Mouse (Mus musculus) MN1 (cell line): ENCODE data around the gene Zfp422.
"Not testable (repeated sequence)": the region's sequence is repeated elsewhere in the genome, so short reads cannot be mapped to it uniquely, and the experiment has no call there.

Experiments
- DNase-seq: peaks from one replicate; pipeline ENCODE4 v3.0.0-alpha.2; 2016; ENCODE audit warnings: low spot score

Gene Zfp422

DNA sequence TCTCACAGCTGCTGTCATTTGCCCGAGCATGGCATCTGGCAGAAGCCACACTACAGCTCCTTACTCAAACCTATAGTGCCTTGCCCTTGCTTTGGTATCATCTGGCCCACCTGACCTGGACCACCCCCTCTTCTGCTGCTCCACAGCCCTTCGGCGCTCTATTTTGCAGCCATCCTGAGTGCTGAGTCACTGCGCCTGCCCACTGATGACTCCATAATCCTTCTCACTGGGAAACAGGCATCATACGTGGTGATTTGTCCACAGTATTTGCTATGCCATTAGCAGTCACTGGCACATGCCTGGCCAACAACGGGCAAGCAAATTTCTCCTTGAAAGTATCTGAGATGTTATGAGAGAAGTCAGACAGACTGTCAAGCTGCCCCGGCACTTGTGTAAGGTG, 21.0 kb upstream of the Zfp422 start:
- DNase-seq = no peak

DNA sequence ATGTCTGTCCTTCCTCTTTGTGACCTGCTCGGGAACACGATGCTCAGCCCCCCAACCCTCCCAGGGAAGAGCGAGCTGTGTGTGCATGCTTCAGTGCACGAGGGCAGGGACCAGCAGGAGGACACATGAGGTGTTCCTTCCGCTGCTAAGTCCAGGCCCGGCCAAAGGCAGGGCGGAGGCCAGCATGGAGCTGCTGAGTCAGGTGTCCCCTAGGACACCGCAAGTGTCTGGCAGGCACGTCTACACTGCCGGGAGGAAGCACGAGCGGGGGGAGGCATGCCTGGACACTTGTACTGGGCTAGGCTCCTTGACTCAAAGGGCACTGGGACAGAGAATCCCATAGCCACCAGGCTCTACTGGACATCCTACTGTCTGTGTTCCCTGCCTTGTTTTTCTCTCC, 19.0 kb upstream of the Zfp422 start:
- DNase-seq = no peak

DNA sequence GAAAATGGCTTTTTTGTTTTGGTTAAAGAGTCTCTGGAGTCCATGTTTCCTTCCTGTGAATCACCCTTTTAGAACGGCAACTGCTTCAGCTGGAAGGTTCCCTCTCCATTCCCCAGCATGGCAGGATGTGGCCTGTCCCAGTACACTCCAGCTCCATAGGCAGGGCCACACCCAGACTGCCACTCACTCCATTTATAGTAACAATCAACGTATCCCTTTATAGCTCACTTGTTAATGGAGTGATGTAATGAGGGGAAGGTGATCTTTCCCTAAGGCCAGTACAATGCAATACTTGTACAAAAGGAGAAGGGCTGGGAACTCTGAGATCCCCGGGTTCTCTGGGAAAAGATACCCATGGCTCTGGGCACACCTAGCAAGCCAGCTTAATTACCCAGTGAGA, 15.5 kb upstream of the Zfp422 start:
- DNase-seq = no peak

DNA sequence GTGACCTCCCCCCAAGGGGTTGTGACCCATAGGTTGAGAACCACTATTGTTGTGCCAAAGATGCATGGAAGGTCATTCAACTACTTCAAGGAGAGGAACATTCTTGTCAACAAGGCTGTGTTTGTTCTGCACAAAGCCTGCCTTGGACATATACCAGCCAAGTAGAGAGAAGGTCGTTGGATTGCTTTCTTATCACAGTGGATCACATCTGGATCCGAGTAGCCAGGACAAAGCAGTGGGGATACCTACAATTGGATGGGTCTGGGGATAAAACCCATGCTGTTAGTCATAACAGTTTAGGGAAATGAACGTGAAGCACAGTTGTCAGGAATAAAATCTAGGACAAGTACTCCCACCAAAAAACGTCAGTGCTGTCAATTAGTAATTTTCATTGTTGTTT, 15.1 kb upstream of the Zfp422 start:
- DNase-seq = no peak

DNA sequence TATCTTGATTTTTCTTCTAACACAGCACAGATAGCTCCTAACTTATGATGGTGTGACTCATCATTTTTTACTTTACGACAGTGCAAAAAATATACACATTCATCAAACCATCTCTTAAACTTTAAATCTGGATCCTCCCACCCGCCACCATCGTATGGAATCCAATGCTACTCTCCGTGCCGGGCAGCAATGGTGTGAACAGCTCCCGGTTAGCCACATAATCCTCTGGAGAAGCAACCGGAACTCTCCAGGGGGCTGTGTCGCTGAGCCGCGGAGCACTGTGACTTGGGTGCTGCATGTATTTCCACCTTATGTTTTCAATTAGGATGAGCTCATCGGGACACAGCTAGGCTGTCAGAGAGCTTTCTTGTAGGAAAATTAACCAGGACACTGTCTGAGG, 14.1 kb upstream of the Zfp422 start:
- no peak for DNase-seq

DNA sequence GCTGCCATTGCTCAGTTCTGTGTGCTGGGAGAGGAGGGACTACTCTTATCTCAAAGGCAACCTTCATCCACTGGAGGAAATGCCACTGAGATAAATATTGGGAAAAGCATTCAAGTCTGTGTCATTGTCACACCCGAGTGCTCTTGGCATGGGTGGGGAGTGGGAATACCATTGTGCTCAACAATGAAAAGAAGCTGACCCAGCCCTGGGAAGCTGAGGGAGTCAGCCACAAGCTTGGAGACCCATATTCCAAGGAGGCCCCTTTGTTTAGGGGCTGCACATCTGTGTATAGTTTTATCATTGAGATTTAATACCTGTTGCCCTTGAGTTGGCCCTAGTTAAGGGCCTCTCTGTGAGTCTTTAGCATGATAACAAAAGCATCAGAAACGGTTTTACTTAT, 10.9 kb upstream of the Zfp422 start:
- no peak for DNase-seq

DNA sequence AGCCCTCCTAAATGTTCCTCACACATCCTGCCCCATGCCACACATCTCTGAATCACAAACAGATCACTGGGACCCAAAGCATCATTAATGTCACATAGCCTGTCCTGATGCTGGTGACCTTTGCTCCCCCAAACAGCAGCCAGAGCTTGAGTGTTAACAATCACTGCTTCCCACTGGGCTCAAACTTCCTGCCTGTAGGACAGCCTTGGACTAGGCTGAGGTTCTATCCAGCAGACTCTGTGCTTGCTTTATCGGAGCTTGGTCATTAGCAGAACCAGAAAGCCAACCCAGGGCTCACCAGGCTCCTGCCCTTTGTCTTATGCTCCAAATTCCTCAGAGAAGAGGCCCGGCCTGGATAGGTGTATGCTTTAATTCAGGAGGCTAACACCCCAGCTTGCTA, 10.1 kb upstream of the Zfp422 start:
- DNase-seq = no peak

DNA sequence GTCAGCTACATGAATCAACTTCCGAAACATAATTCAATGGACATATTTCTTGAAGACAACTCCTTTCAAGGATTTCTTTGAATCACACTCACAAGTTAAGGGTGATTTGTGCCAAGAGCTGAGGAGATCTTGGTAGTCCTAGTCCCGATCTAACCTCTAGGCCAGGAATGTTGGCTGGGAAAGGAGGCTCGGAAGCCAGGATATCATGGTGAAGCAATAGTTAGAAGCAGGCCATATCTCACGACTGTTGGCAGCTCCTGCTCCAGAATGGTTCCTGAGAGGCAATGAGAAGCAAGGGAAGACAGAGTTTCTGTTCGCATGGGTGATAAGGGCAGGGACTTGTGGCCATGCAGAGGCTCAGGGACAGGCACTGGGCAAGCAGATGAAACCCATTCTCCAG, 8.7 kb upstream of the Zfp422 start:
- DNase-seq = no peak

DNA sequence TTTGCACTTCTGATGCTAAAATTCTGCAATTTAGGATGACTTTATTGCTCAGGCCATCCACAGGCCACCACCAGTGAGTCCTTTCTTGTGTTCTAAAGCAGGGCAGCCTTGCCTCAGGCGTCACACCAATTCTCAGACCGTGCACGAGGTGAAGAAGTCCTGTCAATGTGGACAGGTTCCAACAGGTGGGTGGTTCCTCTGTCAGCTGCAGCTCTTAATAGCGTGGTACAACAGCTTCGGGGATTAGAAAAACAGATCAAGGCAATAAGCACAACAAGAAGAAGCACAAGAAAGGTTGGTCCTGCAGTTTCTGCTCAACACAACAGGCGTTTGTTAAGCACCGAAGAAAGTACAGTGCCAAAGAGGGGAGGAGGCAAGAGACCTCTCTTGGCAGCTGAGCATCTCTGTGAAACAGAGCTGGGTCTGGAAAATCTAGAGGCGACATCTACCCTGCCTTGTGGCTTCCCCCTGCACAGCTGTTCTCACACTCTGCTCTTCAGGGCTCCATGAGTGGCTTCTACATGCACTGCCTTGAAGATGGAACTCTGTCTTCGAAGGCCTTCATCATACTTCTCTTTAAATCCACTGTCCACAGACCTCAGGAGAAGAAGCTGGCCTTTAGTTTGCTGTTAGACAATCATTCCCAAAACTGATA, 7.9 kb upstream of the Zfp422 start:
- DNase-seq = no peak

DNA sequence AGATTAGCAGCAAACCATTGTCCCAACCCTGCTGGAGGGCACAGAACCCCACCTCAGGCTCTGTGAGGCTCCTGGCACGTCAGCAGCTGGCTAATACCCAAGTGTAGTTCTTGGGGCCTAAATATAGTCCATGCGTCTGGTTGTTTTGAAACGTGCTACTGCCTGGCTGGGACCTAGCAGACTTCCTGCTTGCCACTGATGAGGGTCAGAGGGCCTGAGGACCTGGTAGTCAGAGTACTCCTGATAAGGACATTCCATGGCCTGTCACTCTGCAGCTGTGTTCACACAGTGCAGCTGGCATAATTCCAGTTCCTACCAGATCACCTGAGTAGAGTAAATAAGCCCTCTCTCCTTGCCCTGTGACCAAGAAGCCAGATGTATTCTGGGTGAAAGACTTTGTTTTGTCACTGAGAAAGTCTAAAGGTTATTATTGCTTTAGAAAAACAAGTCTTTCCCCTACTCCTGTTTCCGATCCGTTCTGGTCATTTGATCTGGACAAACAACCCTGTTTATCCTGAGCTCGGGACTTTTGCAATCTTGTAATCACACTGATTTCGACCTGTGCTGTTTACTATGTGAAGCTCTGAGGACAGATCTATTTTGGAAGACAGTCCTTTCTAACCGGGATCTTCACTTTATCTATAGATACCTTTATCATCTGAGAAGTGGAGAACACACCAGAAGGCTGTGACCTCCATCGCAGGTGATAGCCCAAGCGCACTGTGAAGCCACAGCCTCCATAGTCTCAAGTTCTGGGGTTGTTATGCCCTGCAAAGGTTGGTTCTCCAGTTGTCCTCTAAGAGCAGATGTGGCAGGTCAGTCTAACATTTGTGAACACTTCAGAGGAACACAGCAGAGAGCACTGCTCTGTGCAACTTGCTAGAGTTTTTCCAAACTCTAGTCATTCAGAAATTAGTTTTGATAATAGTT, 6.7 kb upstream of the Zfp422 start:
- no peak for DNase-seq

DNA sequence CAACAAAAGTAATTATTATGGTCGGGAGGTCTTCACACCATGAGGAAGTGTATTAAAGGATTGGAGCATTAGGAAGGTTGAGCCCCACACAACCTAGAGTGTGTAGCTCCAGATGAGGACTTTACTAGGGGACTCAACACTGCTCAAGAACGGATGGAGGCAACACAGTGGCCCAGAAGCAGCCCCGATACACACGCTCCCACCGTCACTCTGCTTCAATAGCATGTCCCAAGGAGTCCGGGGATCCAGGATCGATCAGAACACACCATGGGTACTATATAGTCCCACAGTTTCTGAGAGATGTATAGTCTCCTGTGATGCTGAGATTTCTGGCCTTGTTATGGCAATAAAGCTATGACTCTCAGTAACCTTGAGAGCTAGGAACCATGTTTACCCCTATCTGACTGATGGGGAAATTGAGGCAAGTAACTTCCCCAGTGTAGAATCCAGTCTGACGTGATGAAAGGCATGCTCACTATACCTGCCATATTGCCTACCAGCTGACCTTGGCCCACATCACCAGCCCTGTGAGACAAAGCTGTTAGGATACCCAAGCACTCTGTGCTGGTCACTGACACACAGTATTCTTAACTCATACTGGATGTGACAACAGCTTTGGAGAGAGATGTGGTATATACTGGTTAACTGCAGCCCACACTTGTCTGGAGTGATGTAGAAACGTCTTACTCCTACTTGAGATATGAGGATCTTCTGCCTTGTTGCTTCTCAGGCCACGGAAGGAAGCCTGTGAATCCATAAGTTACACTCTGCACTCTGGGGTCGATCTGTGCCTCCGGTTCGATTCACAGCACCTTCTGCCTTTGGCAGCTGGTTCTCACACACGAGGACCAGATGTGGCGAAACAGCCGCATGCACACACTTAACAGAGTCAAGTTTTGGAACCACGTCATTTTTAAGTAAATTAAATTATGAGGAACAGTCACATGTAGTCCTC, 5.2 kb upstream of the Zfp422 start:
- no peak for DNase-seq

DNA sequence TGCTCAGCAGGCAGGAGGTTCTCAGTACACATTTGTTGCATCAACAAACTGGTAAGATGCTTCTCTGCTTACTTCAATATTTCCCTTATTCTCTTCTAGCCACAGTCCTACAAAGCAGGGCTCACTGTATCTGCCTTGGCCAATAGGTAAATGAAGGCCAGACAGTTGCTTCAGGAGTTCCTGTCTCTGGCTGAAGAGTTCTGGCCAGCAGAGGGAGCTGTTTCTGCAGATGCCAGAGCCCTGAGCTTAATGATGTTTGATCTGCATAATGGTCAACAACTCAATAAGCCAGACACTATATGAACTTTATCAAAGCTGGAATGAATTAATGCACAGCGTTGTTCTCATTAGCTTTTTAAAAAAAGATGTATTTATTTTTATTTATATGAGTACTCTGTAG, 3.3 kb upstream of the Zfp422 start:
- peak; percentile 62 for DNase-seq

DNA sequence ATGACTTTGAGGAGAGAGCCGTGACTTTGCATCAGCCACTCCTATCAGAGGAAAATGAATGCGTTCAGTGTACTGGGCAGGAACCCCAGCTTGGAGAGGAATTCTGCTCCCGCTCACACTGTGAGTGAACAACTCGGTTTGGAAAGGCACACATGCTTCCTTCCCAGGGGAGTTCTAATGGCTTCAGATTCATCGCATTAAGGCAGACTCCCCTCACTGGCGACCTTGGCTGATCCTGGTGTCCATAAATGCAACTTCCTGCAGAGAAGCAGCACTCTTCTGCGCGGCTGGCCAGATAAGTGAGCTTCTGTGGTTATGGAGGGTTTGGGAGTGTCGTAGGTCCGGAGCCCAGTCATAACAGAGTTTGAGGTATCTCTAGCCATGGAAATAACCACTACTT, 967 bp upstream of the Zfp422 start:
- peak; percentile 52 for DNase-seq

DNA sequence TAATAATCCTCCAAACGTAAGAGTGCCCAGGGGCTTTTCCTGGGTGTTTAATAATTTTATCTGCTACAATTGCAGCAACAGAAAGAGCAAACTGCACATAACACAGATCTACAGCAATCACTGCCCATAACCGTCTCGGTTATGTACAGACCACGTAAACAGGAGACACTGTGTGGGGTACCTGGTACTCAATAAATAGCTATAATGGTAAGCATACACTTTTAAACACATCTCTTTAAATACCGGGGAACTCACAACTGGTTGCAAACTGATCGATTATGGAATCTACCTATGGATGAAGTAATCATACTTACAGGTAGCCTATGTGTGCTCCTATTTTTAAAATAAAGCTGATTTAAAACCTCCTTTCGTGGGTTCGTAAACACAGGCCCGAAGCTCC, 704 bp downstream of the Zfp422 start:
- no peak for DNase-seq

DNA sequence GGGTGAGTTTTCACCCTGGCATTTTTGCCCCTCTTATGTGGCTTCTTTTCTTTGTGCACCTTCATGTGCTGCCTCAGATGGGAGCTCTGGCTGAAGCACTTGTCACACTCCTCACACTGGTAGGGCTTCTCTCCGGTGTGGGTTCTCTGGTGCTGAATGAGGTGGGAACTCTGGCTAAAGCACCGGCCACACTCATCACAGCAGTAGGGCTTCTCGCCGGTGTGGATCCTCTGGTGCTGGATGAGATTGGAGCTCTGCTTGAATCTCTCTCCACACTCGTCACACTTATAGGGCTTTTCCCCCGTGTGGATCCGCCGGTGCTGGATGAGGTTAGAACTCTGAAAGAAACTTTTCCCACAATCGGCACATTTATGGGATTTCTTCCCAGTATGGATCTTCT, 2.4 kb downstream of the Zfp422 start:
- DNase-seq = not testable (repeated sequence)

DNA sequence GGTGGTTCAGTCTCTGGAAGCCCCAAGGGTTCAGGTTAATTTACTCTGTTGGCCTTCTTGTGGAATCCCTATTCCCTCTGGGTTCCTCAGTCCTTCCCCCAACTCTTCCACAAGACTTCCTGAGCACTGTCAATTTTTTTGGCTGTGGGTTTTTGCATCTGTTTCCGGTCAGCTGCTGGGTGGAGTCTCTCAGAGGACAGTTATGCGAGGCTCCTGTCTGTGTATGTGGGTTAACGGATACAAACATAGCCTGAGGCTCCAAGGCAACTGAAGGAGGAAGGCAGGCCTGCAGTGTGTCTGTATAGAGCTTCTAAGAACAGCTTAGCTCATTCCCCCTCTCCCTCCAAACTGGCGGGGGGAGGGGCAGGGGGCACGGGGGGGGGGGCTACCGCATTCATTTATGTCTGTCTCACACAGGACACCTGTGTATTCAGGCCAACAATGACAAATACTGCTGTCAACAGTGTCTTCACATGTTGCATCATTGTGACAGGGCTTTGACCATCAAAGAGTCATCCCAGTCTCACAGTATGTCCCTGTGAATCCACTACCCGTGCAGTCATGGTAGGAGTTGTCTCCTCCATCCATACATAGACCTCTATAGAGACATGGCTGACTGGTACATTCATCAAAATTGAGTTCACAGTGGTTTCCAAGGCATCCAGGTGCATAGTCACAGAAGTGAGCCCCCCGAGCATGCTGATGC, 7.3 kb downstream of the Zfp422 start:
- DNase-seq = no peak

DNA sequence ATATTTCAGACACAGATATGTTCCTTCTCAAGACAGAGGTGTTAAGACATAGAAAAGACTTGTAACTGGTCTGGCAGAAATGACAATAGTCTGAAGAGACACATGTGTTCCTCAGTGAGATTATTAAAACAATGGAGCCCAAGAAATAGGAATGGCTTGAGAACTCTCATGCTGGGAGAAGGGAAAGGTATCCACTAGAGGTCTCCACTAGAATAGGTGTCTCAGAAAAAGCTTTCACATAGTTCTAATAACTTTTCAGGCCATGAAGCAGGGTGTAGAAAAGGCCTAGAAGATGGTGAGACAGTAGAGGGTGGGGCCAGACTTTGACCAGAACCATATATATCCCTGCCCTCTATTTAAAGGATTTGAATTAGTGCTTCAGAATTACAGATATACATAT, 10.7 kb downstream of the Zfp422 start:
- no peak for DNase-seq

DNA sequence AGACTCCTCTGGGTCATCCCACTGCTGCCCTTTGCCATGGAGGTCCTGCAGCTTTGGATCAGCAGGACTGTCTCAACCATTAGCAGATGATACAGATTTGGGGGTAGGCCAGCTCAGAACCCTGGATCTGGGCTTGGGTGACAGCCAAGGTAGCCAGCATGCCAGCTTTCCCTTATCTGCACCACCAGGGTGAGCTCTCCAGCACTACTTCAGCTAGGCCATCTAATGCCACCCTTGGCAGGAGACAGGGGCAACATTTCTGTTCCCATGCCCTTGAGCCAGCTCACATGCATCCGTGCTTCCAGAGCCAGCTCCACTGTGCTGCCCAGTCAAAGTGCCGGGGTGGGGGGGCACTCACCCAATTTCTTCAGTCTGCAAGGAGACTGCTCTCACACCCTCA, 13.1 kb downstream of the Zfp422 start:
- no peak for DNase-seq

DNA sequence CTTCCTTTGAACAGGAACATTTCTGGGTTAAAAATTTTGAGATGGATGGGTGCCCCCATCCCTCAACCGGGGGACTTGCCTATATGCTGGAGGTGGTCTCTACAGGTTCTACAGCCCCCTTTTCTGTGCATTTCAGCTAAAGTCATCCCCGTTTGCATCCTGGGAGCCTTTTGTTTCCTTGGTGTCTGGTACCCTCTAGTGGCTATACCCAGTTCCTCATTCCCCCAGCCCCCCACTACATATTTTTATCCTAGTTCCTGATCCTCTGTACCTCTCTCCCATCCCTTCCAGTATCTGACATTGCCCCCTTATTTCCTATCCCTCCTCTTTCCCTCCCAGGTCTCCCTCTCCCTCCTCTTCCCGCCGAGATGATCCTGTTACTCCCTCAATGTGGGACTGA, 21.6 kb downstream of the Zfp422 start:
- DNase-seq = no peak

DNA sequence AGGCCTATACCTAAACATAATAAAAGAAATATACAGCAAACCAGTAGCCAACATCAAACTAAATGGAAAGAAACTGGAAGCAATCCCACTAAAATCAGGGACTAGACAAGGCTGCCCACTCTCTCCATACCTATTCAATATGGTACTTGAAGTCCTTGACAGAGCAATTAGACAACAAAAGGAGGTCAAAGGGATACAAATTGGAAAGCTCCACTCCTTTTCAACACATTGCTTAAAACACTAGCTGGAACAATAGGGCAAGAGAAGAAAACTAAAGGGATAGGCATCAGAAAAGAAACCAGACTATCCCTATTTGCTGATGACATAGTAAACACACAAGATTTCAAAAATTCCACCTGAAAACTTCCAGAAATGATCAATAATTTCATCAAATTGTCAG, 27.8 kb downstream of the Zfp422 start:
- not testable (repeated sequence) for DNase-seq

DNA sequence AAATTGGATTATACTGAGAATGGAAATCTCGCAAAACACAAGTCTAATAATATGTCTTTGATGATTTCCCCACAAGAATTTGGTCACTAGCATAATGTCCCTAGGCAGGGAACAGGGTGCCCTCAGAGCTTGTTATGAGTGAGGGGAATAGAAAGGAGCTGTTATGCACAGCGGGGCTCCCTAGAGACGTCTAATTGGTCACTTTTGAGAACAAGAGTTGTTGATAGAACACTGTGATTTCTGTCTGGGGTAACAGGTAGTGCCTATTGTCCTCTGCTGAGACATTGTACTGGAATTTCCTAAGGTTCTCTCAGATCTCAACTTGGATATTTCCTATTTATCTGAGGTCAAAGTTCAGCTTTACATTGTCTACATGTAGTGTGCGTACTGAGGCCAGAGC, 44.7 kb downstream of the Zfp422 start, which contains the start of gene Olfr215:
TSS of gene Olfr215 (minus strand) at position 101 of the 400 bp plus-strand sequence.
- DNase-seq = no peak
